ENCODE assay signal across 12 mouse cellular contexts in genomic region chr4:44714111-44714621, GRCm38 (mm10). TPM values are rescaled to one million over a fixed set of nuclear protein-coding genes. Genes with fewer than 3 reads are reported as not detected.
DNase-seq lines count a peak whose midpoint lies in the region; ATAC-seq and TF ChIP-seq lines count a peak whose summit lies in the region.
"Had no signal": no experiment of that assay in that cellular context is flagged by ENCODE, and none has a peak within 500 bp of the region (broad histone marks: within the 10 kb centered on the region; RNA-seq: fewer than 3 reads in every experiment).

No protein-coding gene starts in this region.

- ATAC-seq in stomach, postnatal 0 days (ENCODE audit: low FRiP score, low TSS enrichment), result peak; percentile 49; the same call in 1 of the 2 replicates

- no peaks in the 10 kb centered on the region for H3K36me3 ChIP-seq in heart, embryonic 10.5 days
- no peaks in the 10 kb centered on the region for H3K36me3 ChIP-seq in limb, embryonic 10.5 days
- H3K36me3 ChIP-seq in stomach, postnatal 0 days (ENCODE audit: control insufficient read depth, insufficient read depth, low read length), result no peaks in the 10 kb centered on the region
- H3K36me3 ChIP-seq: heart, embryonic 13.5 days had no signal

- H3K9me3 ChIP-seq in heart, embryonic 10.5 days, result no peaks in the 10 kb centered on the region
- H3K9me3 ChIP-seq in limb, embryonic 10.5 days (replicated peaks), result no peaks in the 10 kb centered on the region
- no peaks in the 10 kb centered on the region for H3K9me3 ChIP-seq in stomach, postnatal 0 days (ENCODE audit: control insufficient read depth, low read length)
- H3K9me3 ChIP-seq: heart, embryonic 13.5 days had no signal

- WGBS in heart, embryonic 10.5 days, result 1% methylated on average over 27 of the region's 27 CpGs
- WGBS in limb, embryonic 10.5 days, result under 1% methylated on average over 27 of the region's 27 CpGs
- WGBS in stomach, postnatal 0 days, result 1% methylated on average over 27 of the region's 27 CpGs

- H3K4me1 ChIP-seq in heart, embryonic 10.5 days, result peaks cover 20% of the 10 kb centered on the region
- H3K4me1 ChIP-seq in limb, embryonic 10.5 days, result peaks cover 33% of the 10 kb centered on the region
- H3K4me1 ChIP-seq in stomach, postnatal 0 days (replicated peaks; ENCODE audit: control insufficient read depth, insufficient read depth), result no peaks in the 10 kb centered on the region

- peaks cover 98% of the 10 kb centered on the region for H3K27me3 ChIP-seq in heart, embryonic 10.5 days (ENCODE audit: insufficient read depth, poor library complexity, severe bottlenecking)
- peaks cover 99% of the 10 kb centered on the region for H3K27me3 ChIP-seq in limb, embryonic 10.5 days (ENCODE audit: low read depth, poor library complexity, severe bottlenecking)
- peaks cover 27% of the 10 kb centered on the region for H3K27me3 ChIP-seq in stomach, postnatal 0 days (ENCODE audit: control insufficient read depth, insufficient read depth, low read length)

- H3K9ac ChIP-seq in stomach, postnatal 0 days (ENCODE audit: low read length), result no peak overlapping the region
- H3K9ac ChIP-seq: heart, embryonic 13.5 days; liver, embryonic 14.5 days had no signal

- no peak for DNase-seq in heart, embryonic 10.5 days (ENCODE audit: low spot score)
- no peak for DNase-seq in heart, adult 18-20 months
- DNase-seq in right cerebral cortex, postnatal 4 days, result peak; percentile 8
- no peak for DNase-seq in right cerebral cortex, postnatal 36 days (ENCODE audit: low spot score in 2 of 2)
- DNase-seq in limb, embryonic 10.5 days (ENCODE audit: low spot score), result peak; percentile 64
- peak; percentile 15 for DNase-seq in stomach, postnatal 0 days (ENCODE audit: low spot score)
- DNase-seq in layer of hippocampus, postnatal 36 days, result no peak
- DNase-seq in cerebellum, postnatal 36 days, result no peak
- DNase-seq: cerebellum, adult 9-10 months; thymus, adult 18-20 months had no signal

- H3K4me2 ChIP-seq in stomach, postnatal 0 days (replicated peaks; ENCODE audit: low read depth), result no peak overlapping the region

- no peak for TF ChIP-seq CTCF in stomach, postnatal 0 days (IDR thresholded peaks at IDR 0.05; ENCODE audit: low read depth)

- H3K27ac ChIP-seq in heart, embryonic 10.5 days, result no peak overlapping the region
- no peak overlapping the region for H3K27ac ChIP-seq in limb, embryonic 10.5 days
- H3K27ac ChIP-seq in stomach, postnatal 0 days (replicated peaks), result no peak overlapping the region
- H3K27ac ChIP-seq: heart, embryonic 13.5 days; liver, embryonic 14.5 days had no signal

- H3K4me3 ChIP-seq in heart, embryonic 10.5 days, result peak overlapping the region; percentile 35
- H3K4me3 ChIP-seq in limb, embryonic 10.5 days, result peak overlapping the region; percentile 35
- no peak overlapping the region for H3K4me3 ChIP-seq in stomach, postnatal 0 days (ENCODE audit: low read depth, low read length)

- no peak for TF ChIP-seq EP300 in stomach, postnatal 0 days (optimal IDR thresholded peaks at IDR 0.05)

RNA-seq across cellular contexts. Expression of gene Pax5, which starts 3.9 kb away (rescaled TPM):
- 0.03 TPM in 1 of 2 replicates, not detected in the other for polyA plus RNA-seq in heart, embryonic 10.5 days (2016; fragmentation: Nextera tagmentation; extraction: Ambion mirVana)
- 1 to 10 TPM in 1 of 2 experiments, under 1 TPM in 1; 0.82 to 8.7 TPM for total RNA-seq in heart, adult 18-20 months (2021)
- 0.05 and 0.35 TPM in 2 replicates for polyA plus RNA-seq in limb, embryonic 10.5 days (2016; fragmentation: Nextera tagmentation; extraction: Ambion mirVana)
- polyA plus RNA-seq in stomach, postnatal 0 days (2015; fragmentation: Nextera tagmentation; extraction: Ambion mirVana), result 0.07 TPM in 1 of 2 replicates, not detected in the other
- total RNA-seq in layer of hippocampus, postnatal 36 days (2021), result under 1 TPM; 0.05 to 0.99 TPM

RNA-seq across cellular contexts. Expression of gene Zcchc7, which starts 41.5 kb away (rescaled TPM):
- 22.9 and 23.7 TPM in 2 replicates for polyA plus RNA-seq in heart, embryonic 10.5 days (2016; fragmentation: Nextera tagmentation; extraction: Ambion mirVana)
- total RNA-seq in heart, adult 18-20 months (2021), result 10 to 100 TPM in 1 of 2 experiments, 1 to 10 TPM in 1; 8.4 to 11.6 TPM
- 20.2 and 20.5 TPM in 2 replicates for polyA plus RNA-seq in limb, embryonic 10.5 days (2016; fragmentation: Nextera tagmentation; extraction: Ambion mirVana)
- polyA plus RNA-seq in stomach, postnatal 0 days (2015; fragmentation: Nextera tagmentation; extraction: Ambion mirVana), result 31.9 and 36.4 TPM in 2 replicates
- 10 to 100 TPM; 69.7 to 92.0 TPM for total RNA-seq in layer of hippocampus, postnatal 36 days (2021)

Comparison
In these comparisons a context has a peak if more than half of its experiments do, and no peak if none do; other contexts are left out.
1. DNase-seq: peak in right cerebral cortex, postnatal 4 days (single experiment), limb, embryonic 10.5 days (single experiment) and stomach, postnatal 0 days (single experiment); none in heart, embryonic 10.5 days (single experiment), heart, adult 18-20 months (0 of 2), right cerebral cortex, postnatal 36 days (0 of 2), layer of hippocampus, postnatal 36 days (0 of 2) and cerebellum, postnatal 36 days (0 of 2).